Mouse (Mus musculus) gastrocnemius, adult 8-10 months (tissue): ENCODE results near the gene Mmd. TPM values are rescaled to one million over a fixed set of nuclear protein-coding genes. Genes with fewer than 3 reads are reported as not detected.

Experiments
- DNase-seq, 2 experiments: peaks; one replicate each; pipeline ENCODE4 v3.0.0; 2022; ENCODE audit warnings: low spot score in 2 of 2
- total RNA-seq, 4 experiments: library from RNA; stranded (reverse); gene quantifications; 2 replicates each; pipeline ENCODE4 v1.2.4; 2022

Mmd gene
- 10 to 100 TPM in 2 of 4 experiments, 1 to 10 TPM in 2; 9.3 to 20.4 (median 12.4) TPM for total RNA-seq

- peak; percentile 97 to 98 for DNase-seq
Measured at GRCm38 (mm10) chr11:90249025-90249650, at the start of gene Mmd. Gene Mmd, plus strand, starts transcription at chr11:90249456.

- no peak for DNase-seq
Measured at GRCm38 (mm10) chr11:90200826-90201225, 48.4 kb upstream of the Mmd start.

- no peak for DNase-seq
Measured at GRCm38 (mm10) chr11:90214246-90214645, 35.0 kb upstream of the Mmd start.

- no peak for DNase-seq
Measured at GRCm38 (mm10) chr11:90220022-90220645, 29.1 kb upstream of the Mmd start.

GRCm38 (mm10) chr11:90220750-90221149 is 28.5 kb upstream of the Mmd start:
- DNase-seq = no peak

- DNase-seq = no peak
Measured at GRCm38 (mm10) chr11:90224914-90225470, 24.3 kb upstream of the Mmd start.

GRCm38 (mm10) chr11:90227000-90227922 is 22.0 kb upstream of the Mmd start:
- no peak for DNase-seq

- DNase-seq = no peak
Measured at GRCm38 (mm10) chr11:90228251-90228949, 20.9 kb upstream of the Mmd start.

GRCm38 (mm10) chr11:90229800-90230199 is 19.5 kb upstream of the Mmd start:
- no peak for DNase-seq

- DNase-seq = no peak
Measured at GRCm38 (mm10) chr11:90230671-90231070, 18.6 kb upstream of the Mmd start.

- no peak for DNase-seq
Measured at GRCm38 (mm10) chr11:90231631-90232030, 17.6 kb upstream of the Mmd start.

GRCm38 (mm10) chr11:90232685-90233084 is 16.6 kb upstream of the Mmd start:
- no peak for DNase-seq

GRCm38 (mm10) chr11:90235221-90235620 is 14.0 kb upstream of the Mmd start:
- DNase-seq = no peak

GRCm38 (mm10) chr11:90237616-90238015 is 11.6 kb upstream of the Mmd start:
- no peak for DNase-seq

GRCm38 (mm10) chr11:90238657-90239056 is 10.6 kb upstream of the Mmd start:
- DNase-seq = no peak

GRCm38 (mm10) chr11:90240652-90241330 is 8.5 kb upstream of the Mmd start:
- DNase-seq = no peak

GRCm38 (mm10) chr11:90241874-90242273 is 7.4 kb upstream of the Mmd start:
- no peak for DNase-seq

- no peak for DNase-seq
Measured at GRCm38 (mm10) chr11:90243300-90243699, 6.0 kb upstream of the Mmd start.

GRCm38 (mm10) chr11:90245630-90246029 is 3.6 kb upstream of the Mmd start:
- DNase-seq = no peak

- DNase-seq = no peak
Measured at GRCm38 (mm10) chr11:90246676-90247075, 2.6 kb upstream of the Mmd start.

- DNase-seq = no peak
Measured at GRCm38 (mm10) chr11:90247793-90248192, 1.5 kb upstream of the Mmd start.
